Mouse (Mus musculus): Measurements from ENCODE around the gene Hoxa5.

Gene Hoxa5

DNA sequence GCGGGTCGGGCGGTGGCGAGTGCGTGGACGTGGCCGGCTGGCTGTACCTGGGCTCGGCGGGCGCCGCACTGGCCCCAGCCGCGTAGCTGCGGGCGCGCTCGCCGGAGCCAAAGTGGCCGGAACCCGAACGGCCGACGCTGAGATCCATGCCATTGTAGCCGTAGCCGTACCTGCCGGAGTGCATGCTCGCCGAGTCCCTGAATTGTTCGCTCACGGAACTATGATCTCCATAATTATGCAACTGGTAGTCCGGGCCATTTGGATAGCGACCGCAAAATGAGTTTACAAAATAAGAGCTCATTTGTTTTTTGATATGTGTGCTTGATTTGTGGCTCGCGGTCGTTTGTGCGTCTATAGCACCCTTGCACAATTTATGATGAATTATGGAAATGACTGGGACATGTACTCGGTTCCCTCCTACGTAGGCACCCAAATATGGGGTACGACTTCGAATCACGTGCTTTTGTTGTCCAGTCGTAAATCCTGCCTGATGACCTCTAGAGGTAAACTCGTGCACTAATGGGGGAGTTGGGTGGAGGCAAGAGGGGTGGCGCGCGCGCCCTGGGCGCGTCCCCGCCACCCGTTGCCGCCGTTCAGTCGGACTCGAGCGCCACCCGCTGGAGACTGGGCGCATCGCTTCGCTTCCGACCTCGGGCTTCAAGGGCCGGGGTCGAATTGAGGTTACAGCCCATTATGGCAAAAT lies at the start of gene Hoxa5:
Hoxa5 (minus strand) TSS at position 538 of the 703 bp plus-strand sequence.
- in situ Hi-C loops (cut with MboI; ENCODE audit: low sequenced_read_pairs) = loop anchor here (25.0 kb wide), 1 partner anchor 342 kb away; no protein-coding TSS in a partner anchor

DNA sequence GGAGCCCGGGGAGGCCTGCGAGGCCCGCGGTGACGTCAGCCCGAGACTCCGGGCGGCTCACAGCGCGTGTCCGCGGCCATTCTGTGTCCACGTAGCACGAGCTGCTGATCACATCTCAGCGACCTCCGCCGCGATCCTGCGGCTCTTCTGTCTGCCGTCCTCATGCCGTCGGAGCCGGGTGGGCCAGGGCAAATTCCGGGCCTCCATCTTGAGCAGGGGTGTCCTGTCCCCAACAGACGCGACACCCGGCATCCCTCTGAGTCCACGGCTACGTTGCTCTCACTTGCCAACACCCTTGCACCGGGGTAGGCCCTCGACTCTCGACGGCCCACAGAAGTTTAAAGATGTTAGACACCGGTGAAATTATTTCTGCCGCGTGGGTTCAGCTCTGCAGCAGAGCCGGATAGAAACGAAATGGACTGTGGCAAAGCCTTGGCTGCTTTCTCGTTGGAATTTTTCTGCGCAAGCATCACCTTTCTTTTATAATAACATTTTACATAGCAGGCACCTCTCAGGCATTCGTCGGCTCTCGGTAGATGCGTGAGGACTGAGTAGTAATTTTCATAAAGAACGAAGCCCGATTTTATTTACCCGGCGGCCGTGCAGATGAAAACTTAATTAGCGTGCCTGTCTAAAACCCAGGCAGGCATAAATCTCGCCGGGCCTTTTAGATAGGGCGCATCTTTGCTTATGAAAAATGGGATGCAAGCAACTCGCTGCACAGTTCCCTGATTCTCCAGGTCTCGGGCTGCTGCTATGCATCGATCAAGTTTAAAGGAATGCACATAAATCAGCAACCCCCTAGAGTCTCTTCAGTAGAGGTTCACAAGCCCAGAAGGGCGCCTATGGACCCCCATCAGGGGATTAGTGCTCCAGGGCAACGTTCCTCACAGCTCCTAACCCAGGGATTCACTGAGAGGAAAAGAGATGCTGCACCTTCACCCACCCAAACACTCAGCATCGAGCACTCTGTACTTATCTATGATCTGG lies 49.4 kb upstream of the Hoxa5 start:
- in situ Hi-C loops (cut with MboI; ENCODE audit: low sequenced_read_pairs) = loop anchor here (25.0 kb wide), 2 partner anchors 583 to 658 kb away; no protein-coding TSS in a partner anchor

DNA sequence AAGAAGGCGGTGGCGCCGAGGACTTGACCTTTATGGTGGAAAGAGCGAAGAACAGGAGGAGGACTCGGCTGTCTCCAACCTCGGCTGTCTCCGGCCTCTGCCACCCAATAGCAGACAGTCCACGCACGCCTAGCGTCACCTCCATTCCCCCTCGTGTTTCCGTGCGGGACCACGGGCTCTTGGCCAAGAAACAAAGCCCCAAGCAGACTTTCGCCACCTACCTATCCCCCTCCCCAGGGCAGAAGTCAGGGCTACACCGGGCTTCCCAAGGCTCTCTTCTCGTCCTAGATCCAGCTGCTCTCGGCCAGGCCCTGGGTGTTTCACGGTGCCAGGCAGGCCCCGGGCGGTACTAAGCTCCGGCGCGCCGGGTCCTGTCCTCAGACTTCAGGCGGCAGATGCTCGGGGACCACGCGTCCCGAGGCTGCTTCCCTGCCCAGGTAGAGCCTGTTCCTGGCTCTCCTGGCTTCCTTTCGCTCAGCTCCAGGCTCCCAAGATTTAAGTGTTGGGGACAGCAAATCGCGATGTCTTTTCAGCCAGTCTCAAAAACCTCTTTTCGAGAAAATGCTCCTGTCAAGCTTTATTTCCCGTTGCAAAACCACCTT lies 48.5 kb upstream of the Hoxa5 start:
- in situ Hi-C loops (cut with MboI; ENCODE audit: low sequenced_read_pairs) = loop anchor here (25.0 kb wide), 2 partner anchors 584 to 659 kb away; no protein-coding TSS in a partner anchor

DNA sequence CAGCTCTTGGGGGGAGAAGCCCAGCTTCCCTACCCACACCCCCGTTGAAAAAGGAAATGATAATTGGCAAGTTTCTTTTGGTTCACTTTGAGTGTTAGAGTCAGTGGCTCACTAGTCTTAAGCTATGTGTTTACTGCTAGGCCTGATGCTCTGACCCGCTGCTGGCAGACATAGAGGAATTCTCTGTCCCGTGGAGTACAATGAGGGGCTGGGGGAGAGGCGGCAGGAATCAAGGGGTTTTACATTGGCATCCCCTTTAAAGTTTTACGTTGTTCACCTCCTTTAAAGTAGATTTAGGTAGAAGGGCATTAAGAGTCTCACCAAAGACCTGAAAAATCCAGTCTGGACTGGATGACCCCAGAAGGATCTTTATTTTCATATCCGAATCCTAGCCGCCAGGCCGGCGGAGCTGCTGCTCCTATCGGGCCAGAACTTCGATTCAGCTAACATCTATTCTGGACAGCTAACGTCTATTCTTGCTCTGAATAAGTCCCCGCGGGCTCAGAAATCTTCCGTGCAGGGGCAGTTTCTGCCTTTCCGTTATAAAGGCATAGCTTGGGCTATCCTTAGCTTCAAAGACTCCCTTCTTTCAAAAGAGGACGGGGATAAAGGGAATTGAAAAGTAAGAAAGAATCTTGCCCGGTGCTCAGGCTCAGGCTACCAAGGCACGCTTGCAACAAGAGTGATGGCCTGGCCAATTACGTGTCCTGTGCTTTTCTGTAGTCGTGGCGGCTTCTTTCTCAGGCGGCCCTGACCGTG lies 47.8 kb upstream of the Hoxa5 start:
- in situ Hi-C loops (cut with MboI; ENCODE audit: low sequenced_read_pairs) = loop anchor here (25.0 kb wide), 2 partner anchors 585 to 660 kb away; no protein-coding TSS in a partner anchor

DNA sequence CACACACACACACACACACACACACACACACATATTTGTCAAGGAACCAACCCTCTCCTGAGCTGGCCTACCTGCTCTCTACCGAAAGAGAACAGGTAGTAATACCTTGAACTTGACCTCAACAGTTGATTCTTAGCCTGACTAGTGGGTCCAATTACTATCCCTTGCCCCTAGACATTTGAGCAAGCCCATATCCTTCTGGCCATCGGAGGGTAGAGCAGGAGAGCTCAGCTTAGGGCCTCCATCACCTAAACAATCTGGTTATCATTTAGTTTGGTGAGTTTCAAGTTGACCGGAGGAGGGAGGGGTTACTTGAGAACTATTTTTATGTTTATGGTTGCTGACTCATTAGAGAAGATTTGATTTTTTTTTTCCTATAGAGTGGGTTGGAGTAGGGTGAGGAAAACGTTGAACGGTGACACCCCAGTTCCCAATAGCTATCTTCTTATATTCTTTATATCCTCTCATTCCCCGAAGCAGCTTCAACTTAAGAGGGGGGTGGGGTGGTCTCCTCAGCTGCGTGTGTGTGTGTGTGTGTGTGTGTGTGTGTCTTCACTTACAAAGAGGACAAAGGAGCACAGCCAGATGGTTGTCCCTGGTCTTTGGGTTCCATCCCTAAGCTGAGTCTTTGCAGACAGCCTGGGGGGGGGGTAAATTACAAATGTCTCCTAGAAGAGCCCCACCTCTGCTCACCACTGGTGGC lies 46.9 kb upstream of the Hoxa5 start:
- in situ Hi-C loops (cut with MboI; ENCODE audit: low sequenced_read_pairs) = loop anchor here (25.0 kb wide), 2 partner anchors 586 to 661 kb away; no protein-coding TSS in a partner anchor

DNA sequence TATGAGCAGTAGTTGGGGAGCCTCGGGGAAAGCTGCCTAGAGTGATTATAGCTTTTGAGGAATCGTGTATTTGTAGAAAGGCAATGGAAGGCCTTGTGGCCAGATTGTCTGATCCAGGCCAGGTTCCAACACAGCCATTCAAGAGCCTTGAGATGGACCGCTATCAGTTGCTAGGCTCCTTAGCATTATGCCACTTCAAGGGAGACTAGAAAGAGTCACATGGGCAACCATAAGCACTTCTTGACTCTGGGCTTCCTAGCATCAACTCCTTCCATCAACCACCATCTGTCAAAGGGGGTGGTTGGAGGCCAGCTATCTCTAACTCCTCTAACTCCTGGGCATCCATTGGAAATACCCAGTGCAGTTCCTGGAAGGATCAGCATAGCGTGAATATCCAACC lies 45.4 kb upstream of the Hoxa5 start:
- in situ Hi-C loops (cut with MboI; ENCODE audit: low sequenced_read_pairs) = loop anchor here (25.0 kb wide), 2 partner anchors 587 to 662 kb away; no protein-coding TSS in a partner anchor

DNA sequence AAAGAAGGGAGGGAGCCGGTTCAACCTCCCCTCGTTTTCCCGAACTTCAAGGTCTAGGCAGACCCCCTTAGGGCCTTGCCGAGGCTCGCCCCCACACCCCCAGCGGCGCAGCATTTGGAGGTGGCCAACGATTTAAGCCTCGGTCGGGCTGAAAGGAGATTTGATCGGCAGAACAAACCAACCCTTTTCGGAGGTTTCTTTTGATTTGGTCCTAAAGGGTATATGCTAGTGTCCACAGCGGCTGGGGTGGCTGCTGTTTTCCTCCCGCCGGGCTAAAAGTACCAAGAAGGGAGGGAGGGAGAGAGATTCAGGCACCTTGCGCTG lies 45.0 kb upstream of the Hoxa5 start:
- in situ Hi-C loops (cut with MboI; ENCODE audit: low sequenced_read_pairs) = no loop called here

DNA sequence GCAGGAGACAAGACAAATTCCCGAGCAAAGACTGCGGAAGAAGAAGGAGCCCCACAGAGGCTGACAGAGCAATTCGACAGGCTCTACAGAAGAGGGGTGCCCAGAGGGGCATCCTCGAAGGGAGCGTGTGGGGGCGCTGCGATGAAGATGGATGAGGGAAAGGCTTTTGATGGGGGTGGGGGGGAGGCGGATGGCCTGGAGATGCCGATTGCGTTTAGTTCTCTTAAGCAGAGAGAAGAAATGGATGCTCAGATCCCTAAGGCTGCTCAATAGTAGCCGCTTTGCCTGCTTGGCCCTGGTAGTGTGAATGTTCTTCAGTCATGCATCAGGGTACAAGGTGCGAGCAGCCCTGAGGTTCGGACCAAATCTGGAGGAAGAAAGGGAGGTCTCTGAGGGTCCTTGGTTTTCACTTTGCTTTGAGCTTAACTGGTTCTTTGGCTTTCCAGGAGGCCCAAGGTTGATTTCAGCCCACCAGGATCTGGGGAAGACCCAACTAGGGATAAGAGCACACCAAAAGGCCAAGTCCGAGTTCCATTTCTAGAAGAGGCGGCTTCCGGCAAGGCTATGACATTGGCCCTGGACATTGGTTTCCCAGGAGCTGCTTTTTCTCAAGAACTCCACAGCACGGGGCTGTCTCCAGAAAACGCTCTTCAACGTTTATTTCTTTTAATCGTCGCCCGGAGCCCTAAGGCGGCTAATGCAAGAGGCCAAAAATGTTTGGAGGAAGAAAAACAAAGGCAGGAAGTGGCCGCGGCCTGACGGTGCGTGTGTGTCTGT lies 44.4 kb upstream of the Hoxa5 start:
- in situ Hi-C loops (cut with MboI; ENCODE audit: low sequenced_read_pairs) = no loop called here

DNA sequence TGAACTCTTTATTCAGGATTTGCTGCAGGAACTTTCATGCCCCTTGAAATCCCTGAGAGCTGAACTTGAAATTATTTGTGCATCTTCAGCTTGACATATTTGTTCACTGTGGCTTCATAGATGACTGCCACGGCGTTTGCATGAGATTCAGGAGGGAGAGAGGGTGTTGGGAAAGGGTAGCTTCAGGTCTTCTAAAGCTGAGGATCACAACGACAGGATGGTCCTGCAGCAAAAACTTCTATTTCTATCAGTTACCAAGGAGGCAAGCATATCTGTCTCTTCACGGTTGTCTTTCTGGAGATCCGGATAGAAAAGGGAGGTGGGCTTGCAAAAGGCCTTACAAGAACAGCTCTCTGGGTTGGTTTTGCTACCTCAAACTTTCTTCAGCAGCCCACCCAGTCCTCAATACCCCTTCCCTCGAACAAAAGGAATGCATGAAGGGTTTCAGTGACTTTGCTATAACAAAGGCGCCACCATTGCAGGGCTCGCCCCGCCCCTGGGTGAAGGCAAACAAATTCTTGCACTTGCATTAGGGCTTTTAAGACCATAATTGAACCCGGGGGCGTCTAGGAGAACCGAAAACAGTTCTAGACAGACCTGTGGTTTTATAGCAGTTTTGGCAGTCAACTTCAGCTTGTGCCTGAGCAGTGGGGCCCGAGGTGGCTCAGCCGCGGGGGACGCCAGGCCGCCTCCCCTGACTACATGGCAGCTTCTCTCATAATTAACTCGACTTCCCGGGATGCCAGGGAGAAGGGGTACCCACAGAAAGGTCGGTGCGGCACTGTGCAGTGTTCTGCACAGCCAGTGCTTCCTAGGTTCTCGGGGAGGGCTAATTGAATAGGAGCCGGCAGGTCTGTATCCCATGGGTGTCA lies 43.6 kb upstream of the Hoxa5 start:
- in situ Hi-C loops (cut with MboI; ENCODE audit: low sequenced_read_pairs) = no loop called here

DNA sequence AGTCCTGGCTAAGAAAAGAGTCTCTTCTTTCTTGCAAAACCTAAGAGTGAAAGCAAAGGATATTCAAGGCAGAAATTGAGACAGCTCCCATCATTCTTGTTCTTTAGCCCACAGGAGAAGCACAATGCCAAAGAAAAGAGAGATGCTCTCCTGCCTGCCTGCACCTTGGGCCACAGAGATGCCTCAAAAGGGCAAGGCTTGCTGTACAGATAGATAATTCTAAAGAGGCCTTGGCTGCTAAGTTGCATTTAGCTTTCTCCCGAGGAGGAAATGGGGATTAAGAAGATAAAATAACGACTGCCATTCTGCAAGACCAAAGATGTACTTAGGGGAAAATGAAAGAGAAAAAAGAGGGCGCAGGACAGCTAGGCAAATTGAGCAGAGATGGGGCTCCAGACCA lies 42.5 kb upstream of the Hoxa5 start:
- in situ Hi-C loops (cut with MboI; ENCODE audit: low sequenced_read_pairs) = no loop called here

DNA sequence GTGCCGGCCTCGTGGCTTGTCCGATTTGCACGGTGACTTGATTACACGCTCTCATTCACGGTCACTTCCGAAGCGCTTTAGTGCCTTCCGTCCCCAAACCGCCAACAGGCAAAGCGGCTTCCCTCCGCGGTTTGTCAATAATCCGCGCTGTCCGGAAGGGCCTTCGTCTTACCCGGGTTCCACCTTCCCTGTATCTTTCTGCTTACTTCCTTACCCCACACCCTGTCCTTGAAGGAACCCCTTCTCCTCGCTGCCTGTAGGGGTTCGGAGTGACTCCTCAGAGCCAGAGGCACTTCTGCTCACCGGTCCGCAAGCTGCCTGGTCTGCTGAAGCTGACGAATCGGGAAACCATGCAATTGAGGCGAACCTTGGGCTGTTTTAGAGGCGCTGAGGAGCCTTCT lies 42.0 kb upstream of the Hoxa5 start:
- in situ Hi-C loops (cut with MboI; ENCODE audit: low sequenced_read_pairs) = no loop called here

DNA sequence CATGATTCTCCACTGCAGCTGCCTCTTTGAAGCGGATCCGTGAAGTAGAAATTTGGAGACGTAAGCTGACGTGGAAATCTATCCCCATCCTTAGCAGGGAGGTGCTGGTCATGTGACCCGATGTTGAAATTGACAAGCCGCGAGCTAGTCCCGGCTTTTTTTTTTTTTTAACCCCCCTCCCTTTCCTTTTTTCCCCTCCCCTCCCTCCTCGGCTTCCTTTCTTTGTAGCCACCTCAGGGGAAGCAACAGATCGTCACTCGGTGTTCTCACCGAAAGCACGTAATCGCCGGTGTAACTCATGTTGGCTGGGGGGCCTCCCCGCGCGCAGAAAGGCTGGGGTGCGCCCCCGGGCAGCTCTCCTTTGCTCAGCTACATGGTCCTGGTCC lies 41.4 kb upstream of the Hoxa5 start, which contains the start of gene Hoxa11:
Hoxa11 (minus strand) TSS at position 54 of the 386 bp plus-strand sequence.
- in situ Hi-C loops (cut with MboI; ENCODE audit: low sequenced_read_pairs) = no loop called here

DNA sequence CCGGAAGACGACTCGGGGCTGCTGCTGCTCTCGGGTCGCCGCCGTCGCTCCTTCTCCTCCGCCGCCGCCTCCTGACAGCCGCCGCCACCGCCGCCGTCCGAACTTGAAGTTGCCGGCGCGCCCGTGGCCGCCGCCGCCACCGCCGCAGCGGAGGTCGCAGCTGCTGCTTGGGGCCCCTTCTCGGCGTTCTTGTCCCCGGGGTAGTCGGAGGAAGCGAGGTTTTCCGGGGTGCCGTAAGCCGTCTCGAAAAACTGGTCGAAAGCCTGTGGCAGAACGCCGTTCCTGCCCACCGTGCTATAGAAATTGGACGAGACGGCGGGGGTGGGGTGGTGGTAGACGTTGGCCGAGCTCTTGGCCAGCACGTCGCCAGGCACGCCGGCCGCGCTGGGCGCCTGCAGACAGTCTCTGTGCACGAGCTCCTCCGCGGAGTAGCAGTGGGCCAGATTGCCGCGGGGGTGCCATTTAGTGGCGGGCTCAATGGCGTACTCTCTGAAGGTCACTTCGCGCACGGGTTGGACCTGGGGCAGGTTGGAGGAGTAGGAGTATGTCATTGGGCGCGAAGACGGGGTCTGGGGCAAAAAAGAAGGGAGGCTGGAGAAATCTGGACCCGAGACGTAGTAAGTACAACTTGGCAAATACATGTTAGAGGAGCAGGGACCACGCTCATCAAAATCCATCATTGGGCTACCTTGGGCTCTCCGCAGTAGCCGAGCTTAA lies 40.8 kb upstream of the Hoxa5 start:
- in situ Hi-C loops (cut with MboI; ENCODE audit: low sequenced_read_pairs) = no loop called here

DNA sequence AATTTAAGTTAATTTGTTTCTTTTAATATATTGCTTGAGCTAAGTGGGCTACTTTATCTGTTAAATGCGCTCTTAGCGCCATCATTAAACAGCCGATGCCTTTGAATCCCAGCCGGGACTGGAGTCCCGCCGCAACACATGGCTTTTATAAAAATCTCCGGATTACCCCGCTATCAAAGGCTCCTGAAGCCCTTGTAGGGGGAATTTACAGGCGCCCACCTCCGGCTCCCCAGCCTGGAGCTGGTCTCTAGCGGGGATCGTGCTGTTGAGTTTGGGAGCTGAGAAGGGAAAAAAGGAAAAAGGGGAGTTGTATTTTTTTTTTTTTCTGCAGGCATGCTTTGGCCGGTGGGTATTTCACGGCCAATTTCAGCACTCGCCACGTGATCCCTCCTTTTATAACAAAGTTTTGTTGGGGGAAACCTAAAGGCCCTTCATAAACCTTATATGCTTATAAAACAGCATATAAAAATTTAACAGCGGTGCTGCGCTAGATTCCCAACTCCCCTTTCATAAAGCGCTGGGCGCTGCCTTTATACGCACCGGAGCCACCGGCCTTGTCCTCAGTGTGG lies 40.2 kb upstream of the Hoxa5 start:
- in situ Hi-C loops (cut with MboI; ENCODE audit: low sequenced_read_pairs) = no loop called here

DNA sequence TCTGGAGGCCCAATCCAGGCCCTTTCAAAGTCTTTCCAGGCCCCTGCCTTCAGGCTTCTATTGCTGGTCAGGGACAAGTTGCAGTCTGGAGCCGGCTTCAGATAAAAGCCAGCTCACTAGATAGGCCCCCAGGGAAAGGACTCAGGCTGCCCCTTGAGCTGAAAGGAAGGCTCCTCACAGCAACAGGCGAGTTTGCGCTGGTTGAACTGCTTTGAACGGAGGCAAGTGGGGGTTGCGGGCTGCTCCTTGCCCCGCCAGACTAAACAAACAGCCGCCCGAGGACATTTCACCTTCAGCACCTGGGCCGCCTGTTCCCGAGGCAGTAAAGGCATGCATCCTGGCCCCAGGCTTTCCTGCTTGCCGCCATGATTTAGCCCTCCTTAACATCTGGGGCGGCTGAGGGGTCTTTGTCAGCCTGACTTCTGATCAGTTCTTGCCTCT lies 39.3 kb upstream of the Hoxa5 start:
- in situ Hi-C loops (cut with MboI; ENCODE audit: low sequenced_read_pairs) = no loop called here

DNA sequence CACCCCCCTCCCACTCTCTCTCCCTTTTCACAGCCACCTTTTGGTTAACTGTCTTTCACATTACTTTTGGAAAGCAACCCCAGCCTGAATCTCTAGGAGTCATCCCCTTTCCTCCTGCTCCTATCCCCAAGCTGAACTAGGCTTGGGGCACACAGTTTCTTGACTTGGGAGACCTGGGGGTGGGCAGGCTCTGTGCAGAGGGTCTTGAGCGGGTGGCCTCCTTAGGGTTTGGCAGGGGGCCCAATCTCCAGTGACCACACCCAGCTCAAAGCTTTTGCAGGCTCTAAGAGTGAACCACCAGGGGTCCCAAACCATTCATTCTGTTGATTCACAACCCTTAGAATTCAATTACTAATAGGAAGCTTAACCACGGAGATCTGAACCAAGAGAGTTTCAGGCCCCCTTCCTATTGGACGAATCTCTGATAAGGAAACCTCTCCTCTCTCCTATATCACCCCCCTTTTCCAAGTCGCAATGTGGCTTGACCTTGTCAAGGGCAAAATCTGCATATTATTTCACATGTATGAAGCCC lies 38.5 kb upstream of the Hoxa5 start:
- in situ Hi-C loops (cut with MboI; ENCODE audit: low sequenced_read_pairs) = no loop called here

Measured in CH12F3 (cell line).